Mouse (Mus musculus) G1E (cell line): ENCODE measurements around the gene Vnn1. TPM values are rescaled to one million over a fixed set of nuclear protein-coding genes. Genes with fewer than 3 reads are reported as not detected.

ENCODE experiments used
- ATAC-seq: 2 replicates; pipeline ENCODE4 v1.8.0; 2016; ENCODE audit warnings: mild to moderate bottlenecking; ENCODE audit not compliant: insufficient number of reproducible peaks, poor library complexity, low FRiP score, severe bottlenecking; ENCODE audit errors: extremely low read depth
- DNase-seq: peaks from one replicate; pipeline ENCODE4 v3.0.0; 2012; ENCODE audit warnings: low spot score
- H3K27me3 ChIP-seq: 2 replicates; pipeline ENCODE4 v1.6.1; 2012; ENCODE audit warnings: mild to moderate bottlenecking, low read length, inconsistent platforms; ENCODE audit not compliant: insufficient read depth
- H3K36me3 ChIP-seq: replicated peaks from 2 replicates; pipeline ENCODE3; 2012; ENCODE audit warnings: mild to moderate bottlenecking, inconsistent platforms
- H3K4me1 ChIP-seq: 2 replicates; pipeline ENCODE4 v1.6.1; 2012; ENCODE audit warnings: low read depth, low read length, inconsistent platforms, mixed read lengths; ENCODE audit not compliant: insufficient read depth
- H3K4me3 ChIP-seq: 2 replicates; pipeline ENCODE4 v1.5.1; 2012; ENCODE audit warnings: low read depth, mild to moderate bottlenecking, inconsistent platforms, low read length, moderate library complexity, mixed read lengths
- H3K9me3 ChIP-seq: replicated peaks from 2 replicates; pipeline ENCODE4 v1.6.1; 2012; ENCODE audit warnings: inconsistent platforms
- CTCF ChIP-seq: IDR thresholded peaks from 2 replicates; pipeline ENCODE4 v1.5.1; 2012; ENCODE audit warnings: low read depth, low read length, inconsistent platforms, mixed read lengths
- GATA1 ChIP-seq: IDR thresholded peaks from 2 replicates; pipeline ENCODE4 v1.6.1; 2012; ENCODE audit warnings: borderline replicate concordance, low read length, inconsistent platforms, mixed read lengths
- GATA2 ChIP-seq: IDR thresholded peaks from 2 replicates; pipeline ENCODE4 v1.6.1; 2012; ENCODE audit warnings: low read depth, low read length, inconsistent platforms, borderline replicate concordance
- POLR2AphosphoS5 ChIP-seq: IDR thresholded peaks from 2 replicates; pipeline ENCODE4 v1.6.1; 2012; ENCODE audit warnings: low read depth, low read length, inconsistent platforms; ENCODE audit not compliant: insufficient replicate concordance
- TAL1 ChIP-seq: conservative IDR thresholded peaks from 2 replicates; pipeline ENCODE4 v1.6.1; 2012; ENCODE audit warnings: low read depth, low read length, inconsistent platforms, mixed read lengths
- polyA plus RNA-seq: library from polyadenylated mRNA; stranded (reverse); fragments of >175 nt; gene quantifications from 2 replicates; pipeline ENCODE4 v1.2.3, GENCODE M21; 2012
- total RNA-seq, 2 experiments: library from RNA; stranded (forward) in 1 of 2; stranded (reverse) in 1 of 2; fragments of 200-1000 nt in 1 of 2; fragments of >200 nt in 1 of 2; fragmentation: Nextera tagmentation in 1 of 2; gene quantifications; 2 replicates each; pipeline ENCODE4 v1.2.3; 2014 to 2017

The Vnn1 gene
- total and polyA plus RNA-seq, 3 experiments: not detected

DNA sequence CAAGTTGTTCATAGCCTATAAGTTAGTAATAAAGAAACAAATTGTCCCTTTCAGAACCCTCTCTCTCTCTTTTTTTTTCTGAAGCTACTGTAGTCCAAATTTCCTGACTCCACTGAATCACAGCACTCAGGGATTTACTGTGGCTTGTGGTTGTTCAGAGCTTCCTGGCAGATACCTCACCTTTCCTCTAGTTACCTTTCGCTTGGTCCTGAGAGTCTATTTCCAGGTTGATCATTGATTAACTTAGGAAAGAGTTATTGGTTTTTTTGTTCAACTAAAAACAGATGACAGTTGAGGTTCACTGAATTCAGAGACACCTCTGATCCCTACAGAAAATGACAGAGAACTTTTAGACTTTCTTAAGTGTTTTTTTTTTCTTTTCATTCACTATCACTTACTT lies 9.6 kb upstream of the Vnn1 start:
- no peaks in the 10 kb centered on the region for H3K4me1 ChIP-seq
- ATAC-seq (no peak), DNase-seq (no peak)

DNA sequence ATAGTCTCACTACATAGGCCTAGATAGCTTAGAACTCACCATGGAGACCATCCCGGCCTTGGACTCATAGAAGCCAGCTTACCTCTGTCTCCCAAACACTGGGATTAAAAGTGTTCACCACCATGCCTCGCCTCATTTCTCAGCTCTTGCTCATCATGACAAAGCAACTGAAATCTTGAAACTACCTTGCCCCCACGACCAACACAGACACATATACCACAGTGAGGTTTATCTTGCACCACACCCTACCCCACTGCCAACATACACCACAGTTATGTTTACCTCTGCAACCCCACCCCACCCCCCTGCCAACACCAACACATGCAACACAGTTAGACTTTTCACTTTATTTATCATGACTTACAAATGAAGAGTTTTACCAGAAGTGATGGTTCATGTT lies 8.4 kb upstream of the Vnn1 start:
- ATAC-seq: no peak
- Histone ChIP-seq H3K4me3 (no peak overlapping the region), H3K4me1 (no peaks in the 10 kb centered on the region), H3K27me3 (no peaks in the 10 kb centered on the region), H3K9me3 (no peaks in the 10 kb centered on the region), H3K36me3 (no peaks in the 10 kb centered on the region)
- DNase-seq: no peak
- TF ChIP-seq TAL1 (no peak), GATA2 (no peak), POLR2AphosphoS5 (no peak), GATA1 (no peak), CTCF (no peak)

More for the DNA sequence above, 9.6 kb upstream of the Vnn1 start:
- no peaks in the 10 kb centered on the region for H3K9me3 ChIP-seq
- no peak overlapping the region for H3K4me3 ChIP-seq
- H3K36me3 ChIP-seq: no peaks in the 10 kb centered on the region
- no peaks in the 10 kb centered on the region for H3K27me3 ChIP-seq
- TF ChIP-seq TAL1 (no peak), GATA1 (no peak), GATA2 (no peak), POLR2AphosphoS5 (no peak), CTCF (no peak)

DNA sequence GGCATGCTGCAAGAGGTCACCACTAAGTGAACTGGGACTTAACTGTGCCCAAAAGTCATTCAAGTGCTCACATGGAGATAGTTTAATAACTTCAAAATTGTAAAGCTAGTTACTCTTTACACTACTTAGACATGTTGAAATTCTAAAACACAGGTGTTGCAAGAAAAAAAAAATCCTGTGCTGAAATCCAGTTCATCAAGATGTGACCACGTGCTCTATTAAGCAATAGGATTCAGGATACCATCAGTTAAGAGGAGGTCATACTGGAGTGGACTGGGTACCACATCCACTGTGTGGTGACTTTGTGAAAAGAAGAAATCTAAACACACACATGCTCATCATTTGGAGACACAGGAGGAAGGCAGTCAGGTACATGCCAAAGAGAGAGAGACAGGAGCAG lies 1.5 kb upstream of the Vnn1 start:
- Histone ChIP-seq H3K4me3 (no peak overlapping the region), H3K9me3 (peaks cover 17% of the 10 kb centered on the region), H3K4me1 (no peaks in the 10 kb centered on the region), H3K36me3 (no peaks in the 10 kb centered on the region), H3K27me3 (no peaks in the 10 kb centered on the region)
- ATAC-seq (no peak), DNase-seq (no peak)
- TF ChIP-seq TAL1 (no peak), GATA2 (no peak)

DNA sequence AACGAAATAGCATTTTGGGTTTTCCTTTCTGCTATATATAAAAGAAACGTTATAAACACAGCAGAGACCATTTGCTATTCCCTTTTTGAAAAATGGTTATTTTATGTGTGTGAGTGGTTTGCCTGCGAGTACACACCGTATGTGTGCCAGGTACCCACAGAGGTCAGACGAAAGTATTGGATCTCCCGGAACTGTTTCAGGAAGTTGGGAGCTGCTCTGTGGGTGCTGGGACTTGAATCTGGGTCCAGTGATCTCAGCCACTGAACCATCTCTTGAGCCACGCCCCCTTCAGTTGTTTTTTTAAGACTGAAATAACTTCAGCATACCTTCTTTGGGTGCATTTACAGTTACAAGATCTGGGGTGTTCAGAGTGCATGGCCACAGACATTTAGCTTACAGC lies 888 bp downstream of the Vnn1 start:
- peaks cover 17% of the 10 kb centered on the region for H3K9me3 ChIP-seq
- H3K36me3 ChIP-seq: no peaks in the 10 kb centered on the region
- ATAC-seq: no peak
- H3K4me1 ChIP-seq: no peaks in the 10 kb centered on the region
- no peak for TF ChIP-seq POLR2AphosphoS5
- no peak for TF ChIP-seq TAL1
- TF ChIP-seq GATA2: no peak
- no peak for TF ChIP-seq CTCF
- TF ChIP-seq GATA1: no peak
- H3K27me3 ChIP-seq: no peaks in the 10 kb centered on the region
- H3K4me3 ChIP-seq: no peak overlapping the region
- DNase-seq: no peak

DNA sequence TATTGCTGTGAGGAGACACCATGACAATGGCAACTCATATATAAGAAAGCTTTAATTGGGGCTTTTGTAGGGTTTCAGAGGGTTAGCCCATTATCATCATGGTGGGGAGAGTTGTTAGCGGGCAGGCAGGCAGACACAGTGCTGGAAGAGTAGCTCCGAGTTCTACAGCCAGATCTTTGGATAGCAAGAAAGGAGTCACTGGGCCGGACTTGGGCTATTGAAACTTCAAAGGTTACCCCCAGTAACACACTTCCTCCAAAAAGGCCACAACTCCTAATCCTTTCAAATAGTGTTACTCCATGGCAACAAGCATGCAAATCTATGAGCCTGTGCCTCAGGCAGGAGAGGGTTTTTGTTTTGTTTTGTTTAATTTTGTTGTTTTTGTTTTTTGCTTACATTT lies 6.6 kb downstream of the Vnn1 start:
- ATAC-seq: no peak
- Histone ChIP-seq H3K27me3 (no peaks in the 10 kb centered on the region), H3K4me3 (no peak overlapping the region), H3K36me3 (no peaks in the 10 kb centered on the region), H3K4me1 (no peaks in the 10 kb centered on the region), H3K9me3 (no peaks in the 10 kb centered on the region)
- DNase-seq: no peak
- no peak for TF ChIP-seq CTCF
- TF ChIP-seq TAL1: no peak
- TF ChIP-seq GATA1: no peak
- no peak for TF ChIP-seq GATA2
- TF ChIP-seq POLR2AphosphoS5: no peak

DNA sequence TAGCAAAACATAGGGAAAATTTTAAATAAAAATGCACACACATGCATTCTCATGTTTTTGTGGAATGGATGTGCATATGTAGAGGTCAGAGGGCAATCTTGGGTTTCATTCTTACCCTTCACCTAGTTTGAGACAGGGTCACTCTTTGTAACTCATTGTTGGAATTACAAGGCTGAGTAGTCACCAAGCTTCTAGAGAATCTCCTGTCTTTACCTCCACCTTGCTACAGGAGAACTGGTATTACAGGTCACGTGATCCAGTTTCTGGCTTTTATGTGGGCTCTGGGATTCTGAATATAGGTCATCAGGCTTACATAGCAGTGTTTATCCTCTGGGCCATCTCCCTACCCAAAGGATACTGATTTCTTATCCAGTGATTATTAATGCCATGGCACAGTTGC lies 11.2 kb downstream of the Vnn1 start:
- Histone ChIP-seq H3K36me3 (no peaks in the 10 kb centered on the region), H3K27me3 (no peaks in the 10 kb centered on the region), H3K4me1 (no peaks in the 10 kb centered on the region), H3K4me3 (no peak overlapping the region), H3K9me3 (no peaks in the 10 kb centered on the region)
- ATAC-seq: no peak
- DNase-seq: no peak
- no peak for TF ChIP-seq CTCF
- no peak for TF ChIP-seq TAL1
- TF ChIP-seq GATA1: no peak
- TF ChIP-seq GATA2: no peak
- TF ChIP-seq POLR2AphosphoS5: no peak

DNA sequence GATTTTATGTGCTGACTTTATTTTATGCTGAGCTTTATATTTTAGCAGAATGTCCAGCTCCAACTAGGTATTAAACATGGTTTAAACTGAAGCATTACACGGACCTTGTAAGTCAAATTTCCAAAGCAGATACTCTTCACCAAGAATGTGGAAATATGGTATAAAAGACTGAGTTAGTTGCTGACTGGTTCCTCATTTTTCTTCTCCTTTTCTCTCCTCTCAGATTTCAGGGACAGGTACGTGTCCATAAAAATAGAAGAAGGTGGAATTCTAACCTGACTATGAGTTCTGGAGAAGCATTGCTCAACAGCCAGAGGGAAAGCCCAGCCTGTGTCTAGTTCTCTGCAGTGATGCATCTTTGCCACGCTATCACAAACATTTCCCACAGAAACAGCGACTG lies 25.6 kb downstream of the Vnn1 start, which contains the start of gene Taar1:
Gene Taar1 (plus strand): TSS at position 301 of the 400 bp plus-strand sequence.
- ATAC-seq (no peak), DNase-seq (no peak)
- Histone ChIP-seq H3K27me3 (no peaks in the 10 kb centered on the region), H3K36me3 (no peaks in the 10 kb centered on the region), H3K4me1 (no peaks in the 10 kb centered on the region), H3K9me3 (no peaks in the 10 kb centered on the region), H3K4me3 (no peak within 1 kb of the TSS)
- no peak for TF ChIP-seq GATA2
- no peak for TF ChIP-seq CTCF
- no peak for TF ChIP-seq POLR2AphosphoS5
- no peak for TF ChIP-seq TAL1
- no peak for TF ChIP-seq GATA1
